ENCODE assay signal across 18 mouse cellular contexts in the genomic region with DNA sequence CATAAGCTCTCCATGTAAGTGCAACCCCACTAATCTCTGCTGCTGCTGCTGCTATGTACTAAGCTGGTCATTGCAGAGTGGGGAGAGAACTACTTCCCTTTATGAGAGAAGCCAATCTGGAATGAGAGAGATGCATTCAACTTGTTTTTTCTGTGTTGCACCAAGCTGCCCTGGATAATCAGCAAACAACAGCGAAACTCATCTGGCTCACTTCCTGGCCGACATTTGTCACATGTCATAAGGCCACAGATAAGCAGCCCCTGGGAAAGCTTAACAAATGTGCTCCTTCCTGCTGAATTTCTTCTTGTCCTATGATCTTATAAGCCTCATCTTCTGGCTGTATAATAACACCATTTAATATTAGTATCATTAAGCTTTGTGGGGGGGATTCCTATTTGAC.
A peak's percentile ranks its signal among the peaks of the same experiment; 100 is the strongest.
DNase-seq lines count a peak whose midpoint lies in the region; ATAC-seq and TF ChIP-seq lines count a peak whose summit lies in the region.
"Had no signal": no experiment of that assay in that cellular context is flagged by ENCODE, and none has a peak within 500 bp of the region (broad histone marks: within the 10 kb centered on the region; RNA-seq: fewer than 3 reads in every experiment).

No protein-coding gene starts in this region.

- H3K4me2 ChIP-seq in liver, embryonic 16.5 days (ENCODE audit: low read depth, low read length), result no peak overlapping the region
- H3K4me2 ChIP-seq: embryonic facial prominence, embryonic 12.5 days had no signal

- no peaks in the 10 kb centered on the region for H3K36me3 ChIP-seq in heart, adult 2 months (ENCODE audit: control insufficient read depth, insufficient read depth, low read length)
- no peaks in the 10 kb centered on the region for H3K36me3 ChIP-seq in liver, adult 2 months (ENCODE audit: control insufficient read depth, insufficient read depth, low read length)
- no peaks in the 10 kb centered on the region for H3K36me3 ChIP-seq in liver, embryonic 16.5 days (ENCODE audit: control insufficient read depth, insufficient read depth)
- H3K36me3 ChIP-seq: embryonic facial prominence, embryonic 12.5 days; midbrain, embryonic 10.5 days had no signal

- no peak for TF ChIP-seq CTCF in heart, adult 2 months (IDR thresholded peaks at IDR 0.05)
- no peak for TF ChIP-seq CTCF in liver, adult 2 months (IDR thresholded peaks at IDR 0.05; ENCODE audit: low read depth, low read length)

- H3K4me1 ChIP-seq in heart, adult 2 months (ENCODE audit: control insufficient read depth, insufficient read depth, low read length), result peaks cover 2% of the 10 kb centered on the region; the same call in 1 of the 2 replicates
- H3K4me1 ChIP-seq in liver, adult 2 months (ENCODE audit: control insufficient read depth, insufficient read depth, low read length), result no peaks in the 10 kb centered on the region
- no peaks in the 10 kb centered on the region for H3K4me1 ChIP-seq in liver, embryonic 16.5 days (ENCODE audit: control insufficient read depth, low read depth, low read length)
- H3K4me1 ChIP-seq: embryonic facial prominence, embryonic 12.5 days had no signal

- 0 out of 2 replicates have a peak, but pooled peaks have one; percentile 13 for ATAC-seq in liver, embryonic 16.5 days (ENCODE audit: low read depth)
- ATAC-seq: activated CD4-positive, CD25-positive, alpha-beta regulatory T cell, adult 4 months; forebrain, embryonic 16.5 days; Patski had no signal

- WGBS in heart, adult 2 months, result 2% methylated on average over 2 of the region's 2 CpGs
- WGBS in liver, adult 2 months, result 35% methylated on average over 2 of the region's 2 CpGs
- 9% methylated on average over 2 of the region's 2 CpGs for WGBS in liver, embryonic 16.5 days (ENCODE audit: insufficient replicate concordance)

- TF ChIP-seq EP300 in heart, adult 2 months (IDR thresholded peaks at IDR 0.05; ENCODE audit: insufficient read depth, low read depth, low read length), result no peak

- DNase-seq in adrenal gland, postnatal 14 days, result peak; percentile 5
- DNase-seq in adrenal gland, adult (ENCODE audit: inconsistent age in 2 of 2, low spot score in 1 of 2), result no peak
- DNase-seq in heart, postnatal 4 days, result peak; percentile 20
- no peak for DNase-seq in heart, adult 2 months
- DNase-seq in liver, adult 2 months (ENCODE audit: extremely low read depth, low read depth, low spot score), result peak; percentile 26
- DNase-seq in liver, result no peak
- no peak for DNase-seq in cerebellum, adult 18-20 months
- DNase-seq: cerebellum, adult 2 months; layer of hippocampus, postnatal 36 days; lung, postnatal 4 days; right cerebral cortex, adult 18-20 months had no signal

- H3K79me2 ChIP-seq in heart, adult 2 months (replicated peaks; ENCODE audit: control insufficient read depth, insufficient read depth, low read length), result no peaks in the 10 kb centered on the region
- H3K79me2 ChIP-seq in liver, adult 2 months (ENCODE audit: control insufficient read depth, insufficient read depth, low read length), result no peaks in the 10 kb centered on the region

- H3K9ac ChIP-seq in heart, adult 2 months (ENCODE audit: low read depth, low read length), result no peak overlapping the region
- no peak overlapping the region for H3K9ac ChIP-seq in liver, adult 2 months (ENCODE audit: low read depth, low read length)
- H3K9ac ChIP-seq in liver, embryonic 16.5 days (ENCODE audit: low read depth, low read length), result no peak overlapping the region
- H3K9ac ChIP-seq: embryonic facial prominence, embryonic 12.5 days; liver, embryonic 14.5 days had no signal

- intact Hi-C loops in heart, adult 2 months (cut with DNase I), result no loop called here

- H3K4me3 ChIP-seq in heart, adult 2 months, result no peak overlapping the region
- no peak overlapping the region for H3K4me3 ChIP-seq in liver, adult 2 months (ENCODE audit: insufficient read depth, low read depth, low read length)
- no peak overlapping the region for H3K4me3 ChIP-seq in liver, embryonic 16.5 days (ENCODE audit: low read depth, low read length)
- H3K4me3 ChIP-seq: embryonic facial prominence, embryonic 12.5 days; midbrain, embryonic 10.5 days had no signal

- no peaks in the 10 kb centered on the region for H3K9me3 ChIP-seq in liver, embryonic 16.5 days (replicated peaks; ENCODE audit: control insufficient read depth, low read length)

- no peaks in the 10 kb centered on the region for H3K27me3 ChIP-seq in heart, adult 2 months (ENCODE audit: control insufficient read depth, insufficient read depth, low read length)
- no peaks in the 10 kb centered on the region for H3K27me3 ChIP-seq in liver, adult 2 months (ENCODE audit: control insufficient read depth, insufficient read depth, low read length)
- H3K27me3 ChIP-seq in liver, embryonic 16.5 days (ENCODE audit: control insufficient read depth, insufficient read depth, low read depth, low read length), result no peaks in the 10 kb centered on the region
- H3K27me3 ChIP-seq: embryonic facial prominence, embryonic 12.5 days had no signal

- H3K27ac ChIP-seq in heart, adult 2 months, result no peak overlapping the region
- no peak overlapping the region for H3K27ac ChIP-seq in liver, adult 2 months (replicated peaks; ENCODE audit: insufficient read depth, low read depth, low read length)
- H3K27ac ChIP-seq in liver, embryonic 16.5 days (ENCODE audit: low read length), result no peak overlapping the region
- H3K27ac ChIP-seq: embryonic facial prominence, embryonic 12.5 days; liver, embryonic 14.5 days; midbrain, embryonic 10.5 days had no signal

- TF ChIP-seq POLR2A in heart, adult 2 months (IDR thresholded peaks at IDR 0.05; ENCODE audit: insufficient read depth, low read depth, low read length), result no peak
- TF ChIP-seq POLR2A in liver, adult 2 months (IDR thresholded peaks at IDR 0.05; ENCODE audit: extremely low read depth, insufficient read depth, low read length), result no peak

Comparison
In these comparisons a context has a peak if more than half of its experiments do, and no peak if none do; other contexts are left out.
1. DNase-seq: peak in adrenal gland, postnatal 14 days (single experiment), heart, postnatal 4 days (single experiment) and liver, adult 2 months (single experiment); none in adrenal gland, adult (0 of 2), heart, adult 2 months (0 of 2), liver (single experiment) and cerebellum, adult 18-20 months (0 of 2).